Mouse (Mus musculus): Measurements from ENCODE around the gene Gm27021. TPM values are rescaled to one million over a fixed set of nuclear protein-coding genes. Genes with fewer than 3 reads are reported as not detected.
A peak's percentile ranks its signal among the peaks of the same experiment; 100 is the strongest.

The Gm27021 gene
- total RNA-seq, 2 experiments from 2014 or later = not detected

DNA sequence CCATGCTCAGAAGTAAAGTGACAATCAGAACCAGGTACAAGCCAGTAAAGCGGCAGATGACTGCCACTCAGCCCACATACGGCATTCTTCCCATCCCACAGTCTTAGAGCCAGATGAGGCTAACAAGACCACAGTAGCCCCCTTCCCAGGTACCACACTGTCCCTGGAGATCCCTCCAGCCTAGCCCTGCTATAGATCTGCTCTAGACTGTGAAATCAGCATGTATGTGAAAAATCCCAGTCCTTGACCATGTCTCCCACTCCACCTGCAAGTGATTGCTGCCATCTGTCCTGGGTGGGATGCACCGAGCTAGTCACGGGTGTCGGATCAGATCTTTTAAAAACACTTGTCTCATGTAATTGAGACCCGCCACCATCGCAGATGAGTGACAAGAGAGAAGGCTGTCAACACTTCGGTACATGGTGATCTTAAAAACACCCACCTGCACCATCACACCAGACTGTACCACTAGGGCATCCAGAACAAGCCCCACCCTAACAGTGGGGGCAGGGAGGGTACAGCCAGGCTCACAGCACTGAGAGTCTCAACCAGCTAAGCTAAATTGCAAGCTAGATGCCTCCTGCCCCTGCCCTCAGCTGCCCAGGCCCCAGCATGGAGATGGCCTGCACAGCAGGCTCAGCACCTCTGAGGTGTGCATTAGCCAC, 87.4 kb downstream of the Gm27021 start:
- no peak for DNase-seq
- intact Hi-C loops (cut with DNase I; ENCODE audit: low total_unique reads) = no loop called here

- intact Hi-C loops (cut with DNase I; ENCODE audit: low total_unique reads) = no loop called here
- no peak for DNase-seq
These were observed 90.1 kb downstream of the Gm27021 start for GRCm38 (mm10) chr8:120577821-120578220.

GRCm38 (mm10) chr8:120575801-120576200, 92.1 kb downstream of the Gm27021 start:
- DNase-seq = no peak
- intact Hi-C loops (cut with DNase I; ENCODE audit: low total_unique reads) = no loop called here

- intact Hi-C loops (cut with DNase I; ENCODE audit: low total_unique reads) = no loop called here
- no peak for DNase-seq
These were observed 92.9 kb downstream of the Gm27021 start for GRCm38 (mm10) chr8:120574941-120575340.

DNA sequence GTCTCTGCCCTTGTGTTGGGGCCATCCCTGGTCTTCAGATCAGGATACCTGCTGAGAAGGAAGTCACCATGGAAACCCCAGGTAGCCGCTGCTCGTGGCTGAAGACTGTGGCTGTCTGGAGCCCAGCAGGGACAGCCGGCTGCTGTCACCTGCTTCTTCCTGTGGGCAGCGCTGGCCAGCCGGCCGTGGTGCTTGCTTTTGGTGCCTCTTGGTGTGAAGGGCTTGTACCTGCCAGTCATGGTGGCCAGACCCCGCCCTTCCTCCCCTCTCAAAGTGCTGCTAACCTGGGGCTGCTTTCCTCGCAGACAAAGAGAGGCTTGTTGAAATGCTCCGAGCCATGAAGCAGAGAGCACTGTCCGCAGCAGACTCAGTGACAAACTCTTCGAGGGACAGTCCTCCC, 94.0 kb downstream of the Gm27021 start:
- intact Hi-C loops (cut with DNase I; ENCODE audit: low total_unique reads) = no loop called here
- no peak for DNase-seq

- DNase-seq = no peak
- intact Hi-C loops (cut with DNase I; ENCODE audit: low total_unique reads) = no loop called here
These were observed 95.3 kb downstream of the Gm27021 start for GRCm38 (mm10) chr8:120572534-120572933.

DNA sequence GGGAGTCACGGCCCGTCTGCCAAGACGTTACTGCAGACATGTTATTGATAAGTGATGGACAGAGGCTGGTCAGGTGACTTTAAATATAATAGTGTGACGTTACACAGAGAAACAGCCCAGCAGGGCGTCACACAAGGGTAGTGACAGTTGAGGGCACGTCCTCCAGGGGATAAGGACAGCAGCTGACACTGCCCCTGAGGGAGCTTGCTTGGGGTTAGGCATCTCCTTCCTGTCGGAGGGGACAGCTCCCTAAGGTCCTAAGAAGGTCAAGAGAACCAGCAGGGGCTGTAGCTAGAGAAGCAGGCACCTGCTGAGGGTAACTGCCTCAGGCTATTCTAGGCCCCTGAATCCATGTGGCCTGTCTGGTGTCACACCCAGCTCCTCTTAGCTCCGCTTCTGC, 96.3 kb downstream of the Gm27021 start:
- DNase-seq = no peak
- intact Hi-C loops (cut with DNase I; ENCODE audit: low total_unique reads) = no loop called here

DNA sequence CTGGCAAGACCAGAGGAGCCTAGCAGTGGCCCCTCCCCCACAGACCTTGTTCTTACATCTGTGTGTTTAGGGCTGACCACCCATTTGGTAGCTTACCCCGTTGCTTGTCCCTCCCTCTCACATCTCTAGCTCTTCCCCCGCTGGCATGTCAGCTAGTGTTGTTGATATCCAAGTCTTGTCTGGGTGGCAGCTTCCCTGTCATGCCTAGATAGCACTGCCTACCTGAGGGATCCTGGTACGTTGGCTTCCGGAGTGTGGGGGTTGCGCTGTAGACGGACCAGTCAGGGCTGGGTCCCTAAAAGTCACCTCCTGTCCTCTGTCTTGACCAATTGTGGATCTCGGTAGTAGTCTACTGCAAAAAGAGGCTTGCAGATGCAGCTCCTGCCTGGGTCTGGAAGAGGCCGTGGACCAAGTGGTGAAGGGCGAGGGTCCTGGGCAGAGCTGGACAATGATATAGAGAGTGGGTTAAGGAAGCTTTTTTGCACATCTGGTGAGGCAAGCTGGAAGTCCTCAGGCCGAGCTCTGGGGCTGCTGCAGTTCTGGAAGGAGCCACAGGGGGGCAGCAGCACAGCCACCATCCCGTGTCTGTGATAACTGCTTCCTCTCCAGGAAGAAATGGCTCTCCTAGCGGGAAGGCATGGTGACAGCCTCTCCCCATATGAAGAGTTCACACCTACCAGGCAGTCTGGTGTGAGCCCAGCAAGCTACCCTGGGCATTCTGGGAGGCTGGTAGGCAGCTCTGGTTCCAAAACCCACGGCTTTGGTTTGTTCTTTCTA, 97.8 kb downstream of the Gm27021 start:
- intact Hi-C loops (cut with DNase I; ENCODE audit: low total_unique reads) = no loop called here
- peak; percentile 69 for DNase-seq

- intact Hi-C loops (cut with DNase I; ENCODE audit: low total_unique reads) = no loop called here
- DNase-seq = no peak
These were observed 98.8 kb downstream of the Gm27021 start for GRCm38 (mm10) chr8:120569123-120569522.

DNA sequence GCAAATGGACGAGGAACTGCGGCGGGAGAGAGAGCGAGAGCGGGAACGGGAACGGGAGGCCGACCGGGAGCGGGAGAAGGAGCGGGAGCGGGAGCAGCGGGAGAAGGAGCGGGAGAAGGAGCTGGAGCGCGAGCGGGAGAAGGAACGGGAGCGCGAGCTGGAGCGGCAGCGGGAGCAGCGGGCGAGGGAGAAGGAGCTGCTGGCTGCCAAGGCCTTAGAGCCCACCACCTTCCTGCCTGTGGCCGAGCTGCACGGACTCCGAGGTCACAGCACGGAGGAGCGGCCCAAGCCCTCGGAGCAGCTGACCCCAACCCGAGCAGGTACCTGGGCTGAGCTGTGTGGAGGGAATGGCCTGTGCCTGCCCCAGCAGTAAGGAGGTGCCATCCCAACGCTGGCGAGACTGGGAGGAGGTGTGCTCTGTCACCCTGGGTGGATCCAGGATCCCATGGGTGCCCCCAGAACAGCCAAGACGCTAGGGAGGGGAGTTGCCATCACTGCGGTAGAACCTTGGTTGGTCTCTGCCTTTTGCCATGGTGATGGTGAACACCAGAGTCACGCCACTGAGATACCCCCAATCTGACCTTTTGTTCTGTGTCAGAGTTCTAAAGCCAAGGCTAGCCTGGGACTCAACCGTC, 99.6 kb downstream of the Gm27021 start:
- no peak for DNase-seq
- intact Hi-C loops (cut with DNase I; ENCODE audit: low total_unique reads) = no loop called here

DNA sequence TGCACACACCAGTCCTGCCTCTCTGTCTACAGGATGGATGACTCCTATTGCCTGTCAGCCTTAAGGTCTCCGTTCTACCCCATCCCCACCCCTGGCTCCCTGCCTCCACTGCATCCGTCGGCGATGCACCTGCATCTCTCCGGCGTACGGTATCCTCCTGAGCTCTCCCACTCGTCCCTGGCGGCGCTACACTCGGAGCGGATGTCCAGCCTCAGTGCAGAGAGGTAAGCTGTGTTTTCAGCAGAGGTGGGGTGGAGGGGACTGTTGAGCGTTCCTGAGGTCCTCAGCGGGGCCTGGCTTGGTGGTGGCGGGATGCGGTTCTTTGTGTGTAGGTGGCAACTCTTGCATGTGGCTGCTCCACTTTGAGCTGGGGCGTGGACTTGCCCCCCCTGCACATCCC, 100.1 kb downstream of the Gm27021 start:
- intact Hi-C loops (cut with DNase I; ENCODE audit: low total_unique reads) = no loop called here
- no peak for DNase-seq

GRCm38 (mm10) chr8:120566681-120567080, 101.2 kb downstream of the Gm27021 start:
- intact Hi-C loops (cut with DNase I; ENCODE audit: low total_unique reads) = no loop called here

DNA sequence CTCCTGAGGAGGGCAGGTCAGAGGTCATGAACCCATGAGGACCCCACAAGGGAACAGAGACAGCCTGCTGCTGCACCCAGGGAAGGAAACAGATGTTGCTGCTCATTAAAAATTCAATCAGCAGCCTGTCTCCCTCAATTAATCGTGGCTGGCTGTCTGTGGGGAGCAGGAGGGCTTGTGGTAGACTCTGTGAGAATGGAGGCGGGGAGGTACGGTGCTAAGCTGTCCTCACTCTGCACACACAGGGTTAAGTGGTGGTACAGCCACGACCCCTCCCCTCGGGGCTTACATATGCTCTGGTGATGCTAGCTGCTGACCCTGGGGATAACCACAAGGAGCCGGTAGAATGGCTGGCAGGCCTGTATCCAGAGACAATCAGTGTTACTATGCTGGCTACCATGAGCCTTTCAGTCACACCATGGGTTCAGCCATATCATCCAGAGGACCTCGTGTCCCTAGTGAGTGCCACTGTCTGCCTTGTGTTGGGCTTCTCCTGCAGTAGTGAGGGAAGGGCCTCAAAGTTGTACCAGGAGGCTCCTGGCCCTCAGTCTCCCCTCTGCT, 102.6 kb downstream of the Gm27021 start:
- intact Hi-C loops (cut with DNase I; ENCODE audit: low total_unique reads) = no loop called here
- DNase-seq = no peak

More at GRCm38 (mm10) chr8:120566681-120567080, 101.2 kb downstream of the Gm27021 start:
- no peak for DNase-seq

- intact Hi-C loops (cut with DNase I; ENCODE audit: low total_unique reads) = no loop called here
- DNase-seq = peak; percentile 87
These were observed 103.7 kb downstream of the Gm27021 start for GRCm38 (mm10) chr8:120563851-120564837.

- intact Hi-C loops (cut with DNase I; ENCODE audit: low total_unique reads) = no loop called here
- DNase-seq = no peak
These were observed 104.5 kb downstream of the Gm27021 start for GRCm38 (mm10) chr8:120563348-120563724.

- no peak for DNase-seq
- intact Hi-C loops (cut with DNase I; ENCODE audit: low total_unique reads) = no loop called here
These were observed 105.1 kb downstream of the Gm27021 start for GRCm38 (mm10) chr8:120562680-120563347.

- intact Hi-C loops (cut with DNase I; ENCODE audit: low total_unique reads) = no loop called here
- no peak for DNase-seq
These were observed 106.1 kb downstream of the Gm27021 start for GRCm38 (mm10) chr8:120561539-120562435.

DNA sequence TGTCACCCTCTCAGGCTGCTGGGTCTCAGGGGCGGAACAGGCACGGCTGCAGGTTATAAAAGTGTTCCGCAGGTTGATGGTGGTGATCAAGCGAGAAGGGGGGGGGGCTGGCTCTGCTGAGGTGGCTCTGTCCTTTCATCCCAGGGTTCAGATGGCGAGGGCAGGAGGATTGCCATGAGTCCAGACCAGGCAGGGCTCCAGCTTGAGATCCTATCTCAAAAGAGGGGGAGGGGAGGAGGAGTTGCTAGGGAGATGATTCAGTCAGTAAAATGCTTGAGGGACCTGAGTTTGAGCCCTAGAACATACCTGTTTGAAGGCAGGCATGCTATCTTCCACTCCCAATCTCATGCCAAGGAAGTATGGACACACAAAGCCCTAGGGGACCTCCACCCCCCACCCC, 107.3 kb downstream of the Gm27021 start:
- intact Hi-C loops (cut with DNase I; ENCODE audit: low total_unique reads) = no loop called here
- DNase-seq = no peak
